Mouse (Mus musculus): Measurements from ENCODE around the gene Sf3b5. TPM values are rescaled to one million over a fixed set of nuclear protein-coding genes. Genes with fewer than 3 reads are reported as not detected.

Gene Sf3b5
- polyA plus RNA-seq (2014; fragmentation: Nextera tagmentation; extraction: Ambion mirVana) = 41.5 and 43.1 TPM in 2 replicates

DNA sequence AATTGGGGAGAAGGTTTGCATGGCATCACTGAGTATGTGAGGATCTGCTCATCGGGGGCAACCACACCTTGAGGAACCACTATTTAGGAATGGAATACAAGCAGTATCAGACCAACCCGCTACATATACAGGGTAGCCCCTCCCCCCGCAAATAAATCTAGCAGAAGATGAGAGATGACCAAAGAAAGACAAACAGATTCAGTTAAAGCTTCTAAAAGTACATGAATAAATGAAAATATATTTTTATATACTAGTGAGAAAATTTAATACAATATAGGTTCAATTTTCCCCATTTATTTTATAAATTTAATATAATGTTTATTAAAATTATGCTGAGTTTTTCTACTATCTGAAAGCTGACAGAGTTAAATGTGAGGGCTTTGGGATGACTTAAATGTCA is at the start of gene Sf3b5:
Sf3b5 (plus strand) TSS at position 301 of the 400 bp plus-strand sequence.
- DNase-seq (ENCODE audit: low spot score) (no peak), ATAC-seq (replicated peaks; ENCODE audit: insufficient number of reproducible peaks, low FRiP score, low TSS enrichment, low read depth) (no peak)
- 90% methylated on average over 3 of the region's 3 CpGs for WGBS

GRCm38 (mm10) chr10:12955831-12956230 is 49.3 kb upstream of the Sf3b5 start:
- H3K4me2 ChIP-seq (ENCODE audit: low read depth, low read length) = no peak overlapping the region
- 60% methylated on average over 1 of the region's 1 CpGs for WGBS
- no peaks in the 10 kb centered on the region for H3K27me3 ChIP-seq (ENCODE audit: control insufficient read depth, insufficient read depth, low read length)
- ATAC-seq (replicated peaks; ENCODE audit: insufficient number of reproducible peaks, low FRiP score, low TSS enrichment, low read depth) (no peak), DNase-seq (ENCODE audit: low spot score) (no peak)
- H3K9ac ChIP-seq (replicated peaks; ENCODE audit: low read length) = no peak overlapping the region
- no peaks in the 10 kb centered on the region for H3K36me3 ChIP-seq (replicated peaks; ENCODE audit: control insufficient read depth, insufficient read depth, low read depth, low read length)
- H3K4me3 ChIP-seq (ENCODE audit: low read depth, low read length) = no peak overlapping the region
- no peaks in the 10 kb centered on the region for H3K9me3 ChIP-seq (replicated peaks; ENCODE audit: control insufficient read depth, low read length)
- H3K4me1 ChIP-seq (ENCODE audit: control insufficient read depth, insufficient read depth, low read length) = no peaks in the 10 kb centered on the region
- H3K27ac ChIP-seq (replicated peaks; ENCODE audit: low read depth, low read length) = no peak overlapping the region

More for the DNA sequence above, at the start of gene Sf3b5:
- H3K9me3 ChIP-seq (replicated peaks; ENCODE audit: control insufficient read depth, low read length) = no peaks in the 10 kb centered on the region
- no peak within 1 kb of the TSS for H3K9ac ChIP-seq (replicated peaks; ENCODE audit: low read length)
- no peak within 1 kb of the TSS for H3K27ac ChIP-seq (replicated peaks; ENCODE audit: low read depth, low read length)
- no peak within 1 kb of the TSS for H3K4me2 ChIP-seq (ENCODE audit: low read depth, low read length)
- H3K27me3 ChIP-seq (ENCODE audit: control insufficient read depth, insufficient read depth, low read length) = no peaks in the 10 kb centered on the region
- no peaks in the 10 kb centered on the region for H3K36me3 ChIP-seq (replicated peaks; ENCODE audit: control insufficient read depth, insufficient read depth, low read depth, low read length)
- no peak within 1 kb of the TSS for H3K4me3 ChIP-seq (ENCODE audit: low read depth, low read length)
- H3K4me1 ChIP-seq (ENCODE audit: control insufficient read depth, insufficient read depth, low read length) = no peaks in the 10 kb centered on the region

- no peaks in the 10 kb centered on the region for H3K27me3 ChIP-seq (ENCODE audit: control insufficient read depth, insufficient read depth, low read length)
- no peak overlapping the region for H3K9ac ChIP-seq (replicated peaks; ENCODE audit: low read length)
- DNase-seq (ENCODE audit: low spot score) (no peak), ATAC-seq (replicated peaks; ENCODE audit: insufficient number of reproducible peaks, low FRiP score, low TSS enrichment, low read depth) (no peak)
- H3K4me2 ChIP-seq (ENCODE audit: low read depth, low read length) = no peak overlapping the region
- 75% methylated on average over 4 of the region's 4 CpGs for WGBS
- H3K36me3 ChIP-seq (replicated peaks; ENCODE audit: control insufficient read depth, insufficient read depth, low read depth, low read length) = no peaks in the 10 kb centered on the region
- no peak overlapping the region for H3K4me3 ChIP-seq (ENCODE audit: low read depth, low read length)
- no peak overlapping the region for H3K27ac ChIP-seq (replicated peaks; ENCODE audit: low read depth, low read length)
- no peaks in the 10 kb centered on the region for H3K9me3 ChIP-seq (replicated peaks; ENCODE audit: control insufficient read depth, low read length)
- no peaks in the 10 kb centered on the region for H3K4me1 ChIP-seq (ENCODE audit: control insufficient read depth, insufficient read depth, low read length)
Observed at GRCm38 (mm10) chr10:12957271-12957670, 47.9 kb upstream of the Sf3b5 start.

DNA sequence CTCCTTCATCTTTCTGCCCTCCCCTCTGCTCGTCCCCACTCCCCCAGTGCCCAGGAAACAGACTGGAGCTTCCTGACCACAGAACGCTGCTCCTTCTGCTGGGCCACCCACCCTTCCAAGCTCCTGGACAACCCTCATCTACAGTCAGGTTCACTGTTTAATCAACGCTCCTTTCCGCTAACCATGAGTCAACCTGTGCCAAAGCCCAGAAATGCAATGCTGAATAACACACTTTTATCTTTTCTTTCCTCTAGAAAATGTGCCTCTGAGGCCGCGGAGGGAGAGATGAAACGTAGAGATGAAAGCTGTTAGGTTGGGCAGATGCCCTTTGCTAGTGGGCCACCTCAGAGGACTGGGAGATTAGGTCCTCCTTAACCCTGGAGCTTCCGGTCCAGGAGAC is 43.6 kb upstream of the Sf3b5 start:
- DNase-seq (ENCODE audit: low spot score) (no peak), ATAC-seq (replicated peaks; ENCODE audit: insufficient number of reproducible peaks, low FRiP score, low TSS enrichment, low read depth) (no peak)
- Histone ChIP-seq H3K4me3 (ENCODE audit: low read depth, low read length) (no peak overlapping the region), H3K27me3 (ENCODE audit: control insufficient read depth, insufficient read depth, low read length) (peaks cover 2% of the 10 kb centered on the region; the same call in 1 of the 2 replicates), H3K9me3 (replicated peaks; ENCODE audit: control insufficient read depth, low read length) (no peaks in the 10 kb centered on the region), H3K9ac (replicated peaks; ENCODE audit: low read length) (no peak overlapping the region), H3K36me3 (replicated peaks; ENCODE audit: control insufficient read depth, insufficient read depth, low read depth, low read length) (no peaks in the 10 kb centered on the region), H3K27ac (replicated peaks; ENCODE audit: low read depth, low read length) (no peak overlapping the region), H3K4me2 (ENCODE audit: low read depth, low read length) (no peak overlapping the region), H3K4me1 (ENCODE audit: control insufficient read depth, insufficient read depth, low read length) (no peaks in the 10 kb centered on the region)
- 86% methylated on average over 8 of the region's 8 CpGs for WGBS

DNA sequence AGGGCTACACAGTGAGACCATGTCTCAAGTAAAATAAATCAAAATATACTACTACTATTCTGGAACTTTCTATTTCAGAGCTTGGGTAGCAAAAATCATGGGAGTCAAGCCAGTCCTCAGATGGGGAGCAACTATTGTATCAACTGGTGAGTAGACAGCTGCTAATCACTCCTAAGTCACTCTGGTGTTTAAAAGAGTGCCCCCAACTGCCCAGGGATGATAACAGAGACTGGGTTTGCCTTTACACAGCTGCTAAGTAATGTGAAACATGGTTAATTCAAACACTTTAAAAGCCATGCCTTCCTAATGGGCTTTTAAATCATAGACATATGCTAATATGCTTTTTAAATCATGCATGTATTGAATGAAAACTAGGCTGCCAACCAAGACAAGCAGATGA is 42.9 kb upstream of the Sf3b5 start:
- no peaks in the 10 kb centered on the region for H3K9me3 ChIP-seq (replicated peaks; ENCODE audit: control insufficient read depth, low read length)
- H3K36me3 ChIP-seq (replicated peaks; ENCODE audit: control insufficient read depth, insufficient read depth, low read depth, low read length) = no peaks in the 10 kb centered on the region
- H3K4me3 ChIP-seq (ENCODE audit: low read depth, low read length) = no peak overlapping the region
- no peaks in the 10 kb centered on the region for H3K4me1 ChIP-seq (ENCODE audit: control insufficient read depth, insufficient read depth, low read length)
- ATAC-seq (replicated peaks; ENCODE audit: insufficient number of reproducible peaks, low FRiP score, low TSS enrichment, low read depth) (no peak), DNase-seq (ENCODE audit: low spot score) (no peak)
- no peak overlapping the region for H3K9ac ChIP-seq (replicated peaks; ENCODE audit: low read length)
- no peak overlapping the region for H3K27ac ChIP-seq (replicated peaks; ENCODE audit: low read depth, low read length)
- peaks cover 2% of the 10 kb centered on the region; the same call in 1 of the 2 replicates for H3K27me3 ChIP-seq (ENCODE audit: control insufficient read depth, insufficient read depth, low read length)
- H3K4me2 ChIP-seq (ENCODE audit: low read depth, low read length) = no peak overlapping the region

DNA sequence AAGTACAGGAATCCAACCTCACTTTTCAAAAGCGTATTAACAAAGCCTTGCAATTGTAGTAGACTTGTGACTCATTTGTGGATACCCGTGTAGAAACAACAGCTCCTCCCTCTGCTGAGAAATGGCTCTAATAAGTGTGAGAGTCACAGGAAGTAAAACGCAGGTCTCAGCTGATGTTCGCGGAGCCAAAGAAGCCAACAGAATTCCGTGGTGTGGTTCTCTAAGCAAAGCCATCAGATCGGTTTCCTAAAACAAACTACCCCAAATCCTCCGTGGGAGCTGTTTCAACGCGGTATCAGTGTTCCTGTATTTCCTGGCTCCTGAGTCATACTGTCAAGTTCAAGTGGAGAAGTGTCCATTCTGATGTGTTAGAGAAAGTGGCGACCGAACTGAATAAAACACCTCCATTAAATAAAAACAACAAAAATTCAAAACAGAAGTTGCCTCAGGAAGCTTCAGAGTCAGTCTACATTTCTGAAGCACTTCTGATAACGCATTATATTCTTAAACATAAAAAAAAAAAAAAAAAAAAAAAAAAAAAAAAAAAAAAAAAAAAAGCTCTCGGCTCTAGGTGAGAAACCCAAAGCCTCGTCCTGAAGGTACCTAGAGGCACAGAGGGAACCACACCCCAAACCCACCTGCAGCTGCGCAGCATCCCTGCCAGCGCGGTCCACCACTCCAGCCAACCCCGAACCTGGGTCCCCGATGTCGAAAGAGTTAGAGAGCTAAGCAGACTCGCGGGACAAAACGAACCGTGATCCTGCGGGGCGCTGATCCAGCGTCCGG is 41.6 kb upstream of the Sf3b5 start:
- no peaks in the 10 kb centered on the region for H3K9me3 ChIP-seq (replicated peaks; ENCODE audit: control insufficient read depth, low read length)
- H3K9ac ChIP-seq (replicated peaks; ENCODE audit: low read length) = peak overlapping the region; percentile 61
- ATAC-seq (replicated peaks; ENCODE audit: insufficient number of reproducible peaks, low FRiP score, low TSS enrichment, low read depth) (peak; percentile 81; the same call in 1 of the 2 replicates), DNase-seq (ENCODE audit: low spot score) (peak; percentile 35)
- no peaks in the 10 kb centered on the region for H3K4me1 ChIP-seq (ENCODE audit: control insufficient read depth, insufficient read depth, low read length)
- no peak overlapping the region for H3K27ac ChIP-seq (replicated peaks; ENCODE audit: low read depth, low read length)
- no peaks in the 10 kb centered on the region for H3K36me3 ChIP-seq (replicated peaks; ENCODE audit: control insufficient read depth, insufficient read depth, low read depth, low read length)
- peak overlapping the region; percentile 64 for H3K4me3 ChIP-seq (ENCODE audit: low read depth, low read length)
- H3K27me3 ChIP-seq (ENCODE audit: control insufficient read depth, insufficient read depth, low read length) = peaks cover 2% of the 10 kb centered on the region; the same call in 1 of the 2 replicates
- 4% methylated on average over 29 of the region's 29 CpGs for WGBS
- peak overlapping the region; percentile 76 for H3K4me2 ChIP-seq (ENCODE audit: low read depth, low read length)

DNA sequence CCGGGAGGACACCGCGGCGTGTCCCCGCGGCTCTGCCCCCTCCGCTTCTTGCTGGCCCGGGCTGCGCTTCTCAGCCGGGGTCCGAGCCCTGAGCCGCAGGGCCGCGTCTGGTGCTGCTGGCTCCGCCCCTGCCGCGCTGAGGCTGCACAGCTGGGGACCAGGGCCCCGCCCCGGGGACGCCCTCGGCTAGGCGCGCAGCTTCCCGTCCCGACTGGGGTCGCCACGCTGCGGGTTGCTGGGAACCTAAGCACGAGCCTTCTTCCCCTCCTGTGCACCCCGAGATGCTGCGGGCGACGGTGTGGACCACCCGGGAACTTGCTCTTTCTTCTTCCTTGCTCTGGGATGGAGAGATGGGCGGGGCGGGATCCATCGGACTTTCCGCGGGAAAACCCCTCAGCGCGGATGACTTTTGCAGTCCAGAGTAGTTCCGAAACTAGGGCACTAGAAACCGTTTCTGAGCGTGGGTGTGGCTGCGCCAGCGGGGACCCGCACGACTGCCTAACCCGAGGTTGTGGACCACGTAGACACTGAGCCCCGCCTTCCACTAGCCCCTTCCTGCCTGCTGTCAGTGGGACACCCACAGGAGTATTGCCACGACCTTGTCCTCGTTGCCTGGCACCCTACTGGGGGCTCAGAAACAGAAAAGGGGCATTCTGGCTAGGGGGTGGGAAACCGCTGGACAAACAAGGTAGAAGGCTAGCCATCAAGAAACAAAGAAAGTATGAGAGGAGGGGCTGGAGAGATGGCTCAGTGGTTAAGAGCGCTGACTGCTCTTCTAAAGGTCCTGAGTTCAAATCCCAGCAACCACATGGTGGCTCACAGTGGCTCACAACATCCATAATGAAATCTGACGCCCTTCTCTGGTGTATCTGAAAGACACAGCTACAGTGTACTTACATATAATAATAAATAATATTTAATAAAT is 40.7 kb upstream of the Sf3b5 start, which contains the start of gene Stx11:
Stx11 (minus strand) TSS at position 148 of the 925 bp plus-strand sequence.
- peak within 1 kb of the TSS; percentile 64 for H3K4me3 ChIP-seq (ENCODE audit: low read depth, low read length)
- H3K9me3 ChIP-seq (replicated peaks; ENCODE audit: control insufficient read depth, low read length) = no peaks in the 10 kb centered on the region
- no peaks in the 10 kb centered on the region for H3K4me1 ChIP-seq (ENCODE audit: control insufficient read depth, insufficient read depth, low read length)
- peak within 1 kb of the TSS; percentile 61 for H3K9ac ChIP-seq (replicated peaks; ENCODE audit: low read length)
- H3K27me3 ChIP-seq (ENCODE audit: control insufficient read depth, insufficient read depth, low read length) = peaks cover 2% of the 10 kb centered on the region; the same call in 1 of the 2 replicates
- DNase-seq (ENCODE audit: low spot score) = peak; percentile 77
- ATAC-seq (replicated peaks; ENCODE audit: insufficient number of reproducible peaks, low FRiP score, low TSS enrichment, low read depth) = peak; percentile 95
- 2% methylated on average over 56 of the region's 56 CpGs for WGBS
- no peaks in the 10 kb centered on the region for H3K36me3 ChIP-seq (replicated peaks; ENCODE audit: control insufficient read depth, insufficient read depth, low read depth, low read length)
- H3K27ac ChIP-seq (replicated peaks; ENCODE audit: low read depth, low read length) = no peak within 1 kb of the TSS
- peak within 1 kb of the TSS; percentile 76 for H3K4me2 ChIP-seq (ENCODE audit: low read depth, low read length)
